Mouse (Mus musculus) retina, postnatal 1 day (tissue): ENCODE measurements at regions not wholly inside any gene's neighbourhood (a gene's known extent, or its start where the extent isn't known, plus 50 kb on each side); places are given as distances from the start of the nearest gene placed in this dataset.
A peak's percentile ranks its signal among the peaks of the same experiment; 100 is the strongest.

ENCODE experiments used
- DNase-seq: peaks from one replicate; pipeline ENCODE4 v3.0.0-alpha.2; 2012

GRCm38 (mm10) chr3:34458766-34459165, 191.4 kb upstream of the Sox2 start:
- no peak for DNase-seq

GRCm38 (mm10) chr3:34457821-34458220, 192.4 kb upstream of the Sox2 start:
- DNase-seq, result no peak

GRCm38 (mm10) chr3:34456488-34457433, 193.4 kb upstream of the Sox2 start:
- peak; percentile 69 for DNase-seq

GRCm38 (mm10) chr3:34454026-34454624, 196.1 kb upstream of the Sox2 start:
- no peak for DNase-seq

GRCm38 (mm10) chr3:34445354-34445753, 204.9 kb upstream of the Sox2 start:
- DNase-seq, result peak; percentile 91

GRCm38 (mm10) chr3:34444802-34445201, 205.4 kb upstream of the Sox2 start:
- peak; percentile 56 for DNase-seq

GRCm38 (mm10) chr3:34443731-34444628, 206.2 kb upstream of the Sox2 start:
- DNase-seq, result peak; percentile 96

GRCm38 (mm10) chr3:34443307-34443706, 206.9 kb upstream of the Sox2 start:
- DNase-seq, result no peak

GRCm38 (mm10) chr3:34441792-34442191, 208.4 kb upstream of the Sox2 start:
- DNase-seq, result peak; percentile 68

- DNase-seq, result peak; percentile 97
Observed at GRCm38 (mm10) chr3:34441266-34441665, 208.9 kb upstream of the Sox2 start.

GRCm38 (mm10) chr3:34434901-34435300, 215.3 kb upstream of the Sox2 start:
- peak; percentile 51 for DNase-seq

- no peak for DNase-seq
Observed at GRCm38 (mm10) chr3:34427967-34428366, 222.2 kb upstream of the Sox2 start.

- no peak for DNase-seq
Observed at GRCm38 (mm10) chr3:34427495-34427894, 222.7 kb upstream of the Sox2 start.

- peak; percentile 59 for DNase-seq
Observed at GRCm38 (mm10) chr3:34426955-34427354, 223.2 kb upstream of the Sox2 start.

- DNase-seq, result no peak
Observed at GRCm38 (mm10) chr3:34411915-34412306, 238.3 kb upstream of the Sox2 start.

GRCm38 (mm10) chr3:34411142-34411914, 238.9 kb upstream of the Sox2 start:
- no peak for DNase-seq

- DNase-seq, result no peak
Observed at GRCm38 (mm10) chr3:34403586-34403985, 246.6 kb upstream of the Sox2 start.

- no peak for DNase-seq
Observed at GRCm38 (mm10) chr3:34391275-34391674, 258.9 kb upstream of the Sox2 start.

- no peak for DNase-seq
Observed at GRCm38 (mm10) chr3:34384965-34385505, 265.2 kb upstream of the Sox2 start.

GRCm38 (mm10) chr3:34377913-34378312, 272.3 kb upstream of the Sox2 start:
- DNase-seq, result peak; percentile 55

GRCm38 (mm10) chr3:34377329-34377728, 272.9 kb upstream of the Sox2 start:
- peak; percentile 48 for DNase-seq

- no peak for DNase-seq
Observed at GRCm38 (mm10) chr3:34371418-34371817, 278.8 kb upstream of the Sox2 start.
